8 mouse cellular contexts compared by ENCODE assay signal in the genomic region with DNA sequence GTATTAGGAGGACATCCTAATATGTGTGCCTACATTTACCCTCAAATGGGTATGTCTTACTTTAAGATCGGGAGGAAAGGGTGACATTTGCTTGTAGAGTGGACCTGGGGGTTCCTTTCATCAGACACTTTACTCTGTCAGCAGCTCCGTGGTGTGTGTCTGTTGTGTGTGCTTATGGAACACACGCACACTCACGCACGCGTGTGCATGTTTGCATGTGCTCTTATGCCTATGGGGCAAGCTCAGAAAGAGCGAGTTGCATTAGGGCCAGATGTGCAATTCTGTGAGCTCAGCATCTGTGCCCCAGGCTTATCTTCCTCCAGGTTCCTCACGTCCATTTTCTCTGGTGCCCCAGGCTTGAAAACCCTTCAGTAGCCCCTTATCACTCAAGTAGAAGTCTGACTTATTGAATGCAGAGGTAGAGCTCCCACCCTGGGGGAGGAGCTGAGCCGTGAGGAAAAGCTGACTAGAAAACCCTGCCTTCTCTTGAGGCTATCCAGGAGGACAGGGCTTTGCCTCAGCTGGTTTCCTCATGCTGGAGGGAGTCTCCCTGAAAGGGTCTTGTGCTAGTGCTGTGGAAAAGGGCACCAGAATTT. TPM values are rescaled to one million over a fixed set of nuclear protein-coding genes. Genes with fewer than 3 reads are reported as not detected.
DNase-seq lines count a peak whose midpoint lies in the region; ATAC-seq and TF ChIP-seq lines count a peak whose summit lies in the region.

No protein-coding gene starts in this region.

- H3K9me3 ChIP-seq in forebrain, embryonic 16.5 days (ENCODE audit: control insufficient read depth, low read length): no peaks in the 10 kb centered on the region
- H3K9me3 ChIP-seq in liver, embryonic 15.5 days (replicated peaks): no peaks in the 10 kb centered on the region
- H3K9me3 ChIP-seq in stomach, postnatal 0 days (ENCODE audit: control insufficient read depth, low read length): no peaks in the 10 kb centered on the region

- peaks cover 71% of the 10 kb centered on the region for H3K79me3 ChIP-seq in C2C12 (ENCODE audit: low read depth)

- TF ChIP-seq EP300 in stomach, postnatal 0 days (optimal IDR thresholded peaks at IDR 0.05): no peak

- peaks cover 84% of the 10 kb centered on the region for H3K79me2 ChIP-seq in C2C12 (ENCODE audit: control insufficient read depth, insufficient read depth)

- H3K4me2 ChIP-seq in forebrain, embryonic 16.5 days (ENCODE audit: low read length): peak overlapping the region; percentile 73
- H3K4me2 ChIP-seq in liver, embryonic 15.5 days: peak overlapping the region; percentile 99
- peak overlapping the region; percentile 91 for H3K4me2 ChIP-seq in stomach, postnatal 0 days (replicated peaks; ENCODE audit: low read depth)

- TF ChIP-seq CTCF in C2C12 (IDR thresholded peaks at IDR 0.05; ENCODE audit: control insufficient read depth, insufficient read depth, insufficient read length): no peak
- TF ChIP-seq CTCF in stomach, postnatal 0 days (IDR thresholded peaks at IDR 0.05; ENCODE audit: low read depth): no peak

- H3K4me1 ChIP-seq in forebrain, embryonic 16.5 days (replicated peaks; ENCODE audit: control insufficient read depth, insufficient read depth, low read length): peaks cover 55% of the 10 kb centered on the region
- peaks cover 88% of the 10 kb centered on the region for H3K4me1 ChIP-seq in liver, embryonic 15.5 days (replicated peaks)
- peaks cover 32% of the 10 kb centered on the region for H3K4me1 ChIP-seq in stomach, postnatal 0 days (replicated peaks; ENCODE audit: control insufficient read depth, insufficient read depth)

- peak; percentile 47 for DNase-seq in 3T3-L1 (ENCODE audit: low read depth, low spot score)
- DNase-seq in stomach, postnatal 0 days (ENCODE audit: low spot score): peak; percentile 54
- no peak for DNase-seq in natural killer cell, adult 2 months (ENCODE audit: low spot score in 2 of 2)
- no peak for DNase-seq in spleen, adult 18-20 months
- DNase-seq in adrenal gland, adult 18-20 months (ENCODE audit: low spot score in 2 of 2): no peak

- no peak for ATAC-seq in forebrain, embryonic 16.5 days
- ATAC-seq in liver, embryonic 15.5 days (ENCODE audit: insufficient read depth): no peak
- no peak for ATAC-seq in stomach, postnatal 0 days (ENCODE audit: low FRiP score, low TSS enrichment)

- peaks cover 52% of the 10 kb centered on the region for H3K36me3 ChIP-seq in C2C12 (ENCODE audit: control insufficient read depth, insufficient read depth)
- peaks cover 6% of the 10 kb centered on the region; the same call in 1 of the 2 replicates for H3K36me3 ChIP-seq in forebrain, embryonic 16.5 days (ENCODE audit: control insufficient read depth, insufficient read depth)
- H3K36me3 ChIP-seq in liver, embryonic 15.5 days (replicated peaks): peaks cover 49% of the 10 kb centered on the region
- H3K36me3 ChIP-seq in stomach, postnatal 0 days (ENCODE audit: control insufficient read depth, insufficient read depth, low read length): peaks cover 12% of the 10 kb centered on the region

- WGBS in forebrain, embryonic 16.5 days: 58% methylated on average over 9 of the region's 9 CpGs
- 34% methylated on average over 9 of the region's 9 CpGs for WGBS in liver, embryonic 15.5 days (ENCODE audit: insufficient replicate concordance)
- 36% methylated on average over 9 of the region's 9 CpGs for WGBS in stomach, postnatal 0 days

- H3K9ac ChIP-seq in forebrain, embryonic 16.5 days (replicated peaks; ENCODE audit: low read depth, low read length): peak overlapping the region; percentile 97
- peak overlapping the region; percentile 91 for H3K9ac ChIP-seq in liver, embryonic 15.5 days
- H3K9ac ChIP-seq in stomach, postnatal 0 days (ENCODE audit: low read length): peak overlapping the region; percentile 99

- H3K27me3 ChIP-seq in C2C12 (ENCODE audit: control insufficient read depth, insufficient read depth, insufficient read length): no peaks in the 10 kb centered on the region
- H3K27me3 ChIP-seq in forebrain, embryonic 16.5 days (replicated peaks; ENCODE audit: control insufficient read depth, insufficient read depth, low read length): no peaks in the 10 kb centered on the region
- no peaks in the 10 kb centered on the region for H3K27me3 ChIP-seq in liver, embryonic 15.5 days
- no peaks in the 10 kb centered on the region for H3K27me3 ChIP-seq in stomach, postnatal 0 days (ENCODE audit: control insufficient read depth, insufficient read depth, low read length)

- H3K27ac ChIP-seq in forebrain, embryonic 16.5 days (ENCODE audit: low read length): 0 out of 2 replicates have a peak overlapping the region, but pooled peaks have one; percentile 8
- peak overlapping the region; percentile 97 for H3K27ac ChIP-seq in liver, embryonic 15.5 days (replicated peaks)
- peak overlapping the region; percentile 100 for H3K27ac ChIP-seq in stomach, postnatal 0 days (replicated peaks)

- peak overlapping the region; percentile 72 for H3ac ChIP-seq in C2C12 (ENCODE audit: control insufficient read depth, insufficient read length, low read depth)

- H3K4me3 ChIP-seq in C2C12 (ENCODE audit: insufficient read depth, poor library complexity, severe bottlenecking): peak overlapping the region; percentile 91
- H3K4me3 ChIP-seq in forebrain, embryonic 16.5 days (replicated peaks; ENCODE audit: low read length): peak overlapping the region; percentile 91
- H3K4me3 ChIP-seq in liver, embryonic 15.5 days (replicated peaks): peak overlapping the region; percentile 85
- H3K4me3 ChIP-seq in stomach, postnatal 0 days (ENCODE audit: low read depth, low read length): peak overlapping the region; percentile 97

TF ChIP-seq in C2C12, 6 proteins besides CTCF, POLR2A, EP300 and RAD21:
- no peak for TF ChIP-seq FOSL1 (IDR thresholded peaks at IDR 0.05; ENCODE audit: insufficient read depth, low read length, poor library complexity, severe bottlenecking)
- no peak for TF ChIP-seq CEBPB (IDR thresholded peaks at IDR 0.05; ENCODE audit: low read depth)
- TF ChIP-seq MYOD1 (IDR thresholded peaks at IDR 0.05; ENCODE audit: control insufficient read depth, insufficient read length, low read depth): no peak
- no peak for TF ChIP-seq MAX (IDR thresholded peaks at IDR 0.05)
- no peak for TF ChIP-seq USF1 (IDR thresholded peaks at IDR 0.05; ENCODE audit: low read depth)
- TF ChIP-seq MYOG (IDR thresholded peaks at IDR 0.05; ENCODE audit: control insufficient read depth, extremely low read depth, insufficient read length): no peak

RNA-seq across cellular contexts. Expression of a gene that starts 3.4 kb away (rescaled TPM):
- polyA plus RNA-seq in C2C12 (2012; fragmentation: generic; extraction: Trizol): 26.8 TPM
- polyA plus RNA-seq in forebrain, embryonic 16.5 days (2015; fragmentation: Nextera tagmentation; extraction: Ambion mirVana): 24.5 and 27.7 TPM in 2 replicates
- 8.8 and 10.9 TPM in 2 replicates for polyA plus RNA-seq in liver, embryonic 15.5 days (2015; fragmentation: Nextera tagmentation; extraction: Ambion mirVana)
- polyA plus RNA-seq in stomach, postnatal 0 days (2015; fragmentation: Nextera tagmentation; extraction: Ambion mirVana): 15.1 and 16.4 TPM in 2 replicates
- 10 to 100 TPM; 46.5 to 56.8 TPM for total RNA-seq in adrenal gland, adult 18-20 months (2021)

Comparison
In these comparisons a context has a peak if more than half of its experiments do, and no peak if none do; other contexts are left out.
1. DNase-seq: peak in 3T3-L1 (single experiment) and stomach, postnatal 0 days (single experiment); none in natural killer cell, adult 2 months (0 of 2), spleen, adult 18-20 months (0 of 2) and adrenal gland, adult 18-20 months (0 of 2).
2. H3K27ac ChIP-seq: peak in every context shown above with its lines; median percentile 100 in stomach, postnatal 0 days; 97 in liver, embryonic 15.5 days; 8 in forebrain, embryonic 16.5 days.
3. Peak in every context shown above with its lines, with median percentiles within 50 percentile points of each other: H3K4me3 ChIP-seq, H3K4me2 ChIP-seq and H3K9ac ChIP-seq.